Mouse (Mus musculus): ENCODE measurements at regions not wholly inside any gene's neighbourhood (a gene's known extent, or its start where the extent isn't known, plus 50 kb on each side); places are given as distances from the start of the nearest gene placed in this dataset.

DNA sequence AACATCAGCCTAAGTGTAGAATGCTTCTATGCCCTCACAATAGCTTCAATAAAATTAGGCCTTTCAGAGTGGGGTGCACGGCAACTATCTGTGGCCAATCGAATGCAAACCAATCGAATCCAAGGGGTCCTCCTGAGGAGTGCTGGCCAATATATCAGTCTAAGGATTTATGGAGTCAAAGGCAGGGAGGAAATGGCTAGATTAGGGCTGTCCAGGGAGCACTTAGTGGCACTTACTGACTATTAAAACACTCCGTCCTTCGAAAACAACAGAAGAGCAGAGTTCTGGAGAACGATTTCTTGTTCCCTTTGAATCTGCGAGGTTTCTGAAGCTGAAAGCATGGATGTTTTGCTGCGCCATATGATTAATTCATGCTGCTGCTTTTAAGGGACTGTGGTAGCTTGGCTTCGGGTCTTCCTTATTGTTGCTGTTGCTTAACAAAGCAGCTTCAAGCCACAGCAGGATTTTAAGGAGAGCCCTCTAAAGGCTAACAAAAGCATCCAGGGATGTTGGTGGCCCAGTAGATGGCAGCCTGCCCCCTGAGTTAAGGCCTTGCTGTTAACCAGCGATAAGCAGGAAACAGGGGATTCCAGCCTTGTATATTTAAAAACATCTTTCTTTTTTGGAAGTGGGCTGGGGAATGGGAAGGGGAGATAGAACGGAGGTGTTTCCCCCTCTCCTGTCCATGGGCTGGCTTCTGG lies 116.4 kb upstream of the Atp5g3 start:
- Histone ChIP-seq H3K27ac (replicated peaks in 1 of 2; ENCODE audit: control insufficient read depth in 1 of 2, insufficient read depth in 1 of 2, low read depth in 2 of 2, low read length in 2 of 2) (no peak overlapping the region), H3K4me2 (ENCODE audit: low read length) (no peak overlapping the region), H3K36me3 (ENCODE audit: control insufficient read depth, insufficient read depth, low read length) (no peaks in the 10 kb centered on the region), H3K9ac (ENCODE audit: low read length) (no peak overlapping the region), H3K9me3 (ENCODE audit: control insufficient read depth, low read length) (no peaks in the 10 kb centered on the region), H3K4me1 (ENCODE audit: control insufficient read depth in 2 of 2, insufficient read depth in 2 of 2, low read length in 2 of 2) (no peaks in the 10 kb centered on the region), H3K27me3 (ENCODE audit: control insufficient read depth, insufficient read depth, low read length) (no peaks in the 10 kb centered on the region), H3K4me3 (ENCODE audit: control insufficient read depth in 1 of 2, insufficient read depth in 1 of 2, low read depth in 1 of 2, low read length in 2 of 2) (no peak overlapping the region)
- WGBS: 62% methylated on average over 11 of the region's 11 CpGs
- ATAC-seq (ENCODE audit: insufficient number of reproducible peaks, insufficient read depth, low FRiP score, low read depth): no peak

DNA sequence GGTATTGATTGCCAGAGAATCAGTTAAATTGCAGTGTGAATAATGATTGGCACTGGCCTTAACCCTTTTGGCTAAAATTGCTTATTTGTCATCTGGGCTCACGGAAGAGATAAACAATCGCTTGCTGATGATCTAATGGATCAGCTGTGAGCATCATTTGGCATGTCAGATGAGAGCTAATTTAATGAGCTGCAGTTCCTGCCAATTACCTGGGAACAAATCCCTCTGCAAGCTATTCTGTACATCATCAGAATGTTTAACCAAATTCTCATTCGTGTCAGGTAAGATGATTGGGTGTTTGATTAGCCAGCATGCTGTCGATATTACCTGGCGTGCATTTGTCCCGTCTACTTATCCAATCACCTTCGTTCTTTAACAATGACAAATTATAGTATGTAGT lies 104.0 kb upstream of the Atp5g3 start:
- Histone ChIP-seq H3K9ac (ENCODE audit: low read length) (no peak overlapping the region), H3K27ac (replicated peaks in 1 of 2; ENCODE audit: control insufficient read depth in 1 of 2, insufficient read depth in 1 of 2, low read depth in 2 of 2, low read length in 2 of 2) (no peak overlapping the region), H3K4me1 (ENCODE audit: control insufficient read depth in 2 of 2, insufficient read depth in 2 of 2, low read length in 2 of 2) (no peaks in the 10 kb centered on the region), H3K4me3 (ENCODE audit: control insufficient read depth in 1 of 2, insufficient read depth in 1 of 2, low read depth in 1 of 2, low read length in 2 of 2) (no peak overlapping the region), H3K27me3 (ENCODE audit: control insufficient read depth, insufficient read depth, low read length) (0 out of 2 replicates have a peak, but pooled peaks cover 4% of the 10 kb centered on the region), H3K4me2 (ENCODE audit: low read length) (no peak overlapping the region), H3K36me3 (ENCODE audit: control insufficient read depth, insufficient read depth, low read length) (no peaks in the 10 kb centered on the region), H3K9me3 (ENCODE audit: control insufficient read depth, low read length) (peaks cover 11% of the 10 kb centered on the region; the same call in 1 of the 2 replicates)
- ATAC-seq (ENCODE audit: insufficient number of reproducible peaks, insufficient read depth, low FRiP score, low read depth): no peak
- WGBS: 81% methylated on average over 7 of the region's 7 CpGs

DNA sequence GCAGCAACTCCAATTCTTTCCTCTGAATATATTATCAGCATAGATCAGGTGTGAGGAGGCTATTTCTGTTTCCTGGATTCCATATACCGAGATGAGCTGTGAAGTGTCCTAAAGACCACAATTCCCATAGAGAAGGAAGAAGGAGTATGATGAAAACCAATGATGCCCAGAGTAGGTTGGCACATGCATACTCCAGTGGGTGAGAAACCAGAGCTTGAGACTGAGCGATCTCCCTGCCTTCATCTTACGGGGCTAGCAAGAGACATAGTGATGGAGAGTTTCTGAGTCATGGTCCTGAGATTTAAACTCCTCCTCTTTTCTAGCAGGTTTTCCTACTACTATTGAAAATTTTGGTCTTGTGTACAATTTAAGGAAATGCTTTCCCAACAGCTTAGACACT lies 103.1 kb upstream of the Atp5g3 start:
- 81% methylated on average over 3 of the region's 3 CpGs for WGBS

DNA sequence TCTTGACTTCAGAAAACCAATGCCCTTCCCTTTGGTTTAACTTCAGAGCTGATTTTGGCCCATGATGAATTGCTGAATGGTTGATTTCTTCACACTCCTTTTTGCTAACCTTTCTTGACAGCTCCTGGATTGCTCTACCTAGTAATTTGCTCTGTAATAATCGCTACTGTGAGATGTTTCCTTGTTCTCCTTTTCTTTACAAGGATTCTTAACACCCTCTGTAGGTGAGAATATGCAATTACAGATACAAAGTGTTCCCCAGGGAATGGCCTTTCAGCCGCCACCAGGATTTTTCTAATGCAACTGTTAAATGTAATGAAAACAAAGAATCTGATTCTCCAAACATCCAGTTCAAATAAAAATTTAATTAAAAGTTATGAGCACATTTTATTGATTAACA lies 87.4 kb upstream of the Atp5g3 start:
- no peak for ATAC-seq (ENCODE audit: insufficient number of reproducible peaks, insufficient read depth, low FRiP score, low read depth)
- Histone ChIP-seq H3K9ac (ENCODE audit: low read length) (no peak overlapping the region), H3K4me1 (ENCODE audit: control insufficient read depth in 2 of 2, insufficient read depth in 2 of 2, low read length in 2 of 2) (no peaks in the 10 kb centered on the region), H3K4me3 (ENCODE audit: control insufficient read depth in 1 of 2, insufficient read depth in 1 of 2, low read depth in 1 of 2, low read length in 2 of 2) (no peak overlapping the region), H3K27me3 (ENCODE audit: control insufficient read depth, insufficient read depth, low read length) (peaks cover 14% of the 10 kb centered on the region), H3K36me3 (ENCODE audit: control insufficient read depth, insufficient read depth, low read length) (no peaks in the 10 kb centered on the region), H3K4me2 (ENCODE audit: low read length) (no peak overlapping the region), H3K9me3 (ENCODE audit: control insufficient read depth, low read length) (no peaks in the 10 kb centered on the region), H3K27ac (replicated peaks in 1 of 2; ENCODE audit: control insufficient read depth in 1 of 2, insufficient read depth in 1 of 2, low read depth in 2 of 2, low read length in 2 of 2) (no peak overlapping the region)
- 14% methylated on average over 2 of the region's 2 CpGs for WGBS

More for the DNA sequence above, 103.1 kb upstream of the Atp5g3 start:
- peaks cover 12% of the 10 kb centered on the region; the same call in 1 of the 2 replicates for H3K9me3 ChIP-seq (ENCODE audit: control insufficient read depth, low read length)
- H3K27me3 ChIP-seq (ENCODE audit: control insufficient read depth, insufficient read depth, low read length): 0 out of 2 replicates have a peak, but pooled peaks cover 4% of the 10 kb centered on the region
- no peak overlapping the region for H3K9ac ChIP-seq (ENCODE audit: low read length)
- no peaks in the 10 kb centered on the region for H3K36me3 ChIP-seq (ENCODE audit: control insufficient read depth, insufficient read depth, low read length)
- no peak overlapping the region for H3K27ac ChIP-seq (replicated peaks in 1 of 2; ENCODE audit: control insufficient read depth in 1 of 2, insufficient read depth in 1 of 2, low read depth in 2 of 2, low read length in 2 of 2)
- H3K4me3 ChIP-seq (ENCODE audit: control insufficient read depth in 1 of 2, insufficient read depth in 1 of 2, low read depth in 1 of 2, low read length in 2 of 2): no peak overlapping the region
- no peak for ATAC-seq (ENCODE audit: insufficient number of reproducible peaks, insufficient read depth, low FRiP score, low read depth)
- no peak overlapping the region for H3K4me2 ChIP-seq (ENCODE audit: low read length)
- H3K4me1 ChIP-seq (ENCODE audit: control insufficient read depth in 2 of 2, insufficient read depth in 2 of 2, low read length in 2 of 2): no peaks in the 10 kb centered on the region

DNA sequence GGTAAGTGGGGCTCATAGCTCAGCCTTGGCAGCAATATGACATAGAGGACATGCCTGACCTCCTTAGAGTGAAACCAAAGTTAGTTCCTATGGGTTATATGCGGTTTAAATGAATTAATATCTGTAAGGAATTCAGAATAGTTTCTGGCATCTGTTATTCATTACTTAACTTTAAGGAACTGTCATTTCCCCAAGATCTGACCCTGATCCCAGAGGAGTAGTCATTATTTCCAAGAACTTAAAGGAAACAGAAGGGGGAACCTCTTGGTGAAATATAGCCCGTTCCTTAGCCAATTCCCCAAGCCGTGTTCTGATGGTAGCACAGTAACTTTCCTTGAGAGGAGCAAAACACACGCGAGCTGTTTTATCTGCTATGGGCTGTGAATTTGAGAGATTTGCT lies 85.9 kb upstream of the Atp5g3 start:
- Histone ChIP-seq H3K27ac (replicated peaks in 1 of 2; ENCODE audit: control insufficient read depth in 1 of 2, insufficient read depth in 1 of 2, low read depth in 2 of 2, low read length in 2 of 2) (no peak overlapping the region), H3K9me3 (ENCODE audit: control insufficient read depth, low read length) (no peaks in the 10 kb centered on the region), H3K36me3 (ENCODE audit: control insufficient read depth, insufficient read depth, low read length) (no peaks in the 10 kb centered on the region), H3K4me1 (ENCODE audit: control insufficient read depth in 2 of 2, insufficient read depth in 2 of 2, low read length in 2 of 2) (no peaks in the 10 kb centered on the region), H3K27me3 (ENCODE audit: control insufficient read depth, insufficient read depth, low read length) (peaks cover 14% of the 10 kb centered on the region), H3K4me3 (ENCODE audit: control insufficient read depth in 1 of 2, insufficient read depth in 1 of 2, low read depth in 1 of 2, low read length in 2 of 2) (no peak overlapping the region), H3K4me2 (ENCODE audit: low read length) (no peak overlapping the region), H3K9ac (ENCODE audit: low read length) (no peak overlapping the region)
- 58% methylated on average over 5 of the region's 5 CpGs for WGBS
- no peak for ATAC-seq (ENCODE audit: insufficient number of reproducible peaks, insufficient read depth, low FRiP score, low read depth)

DNA sequence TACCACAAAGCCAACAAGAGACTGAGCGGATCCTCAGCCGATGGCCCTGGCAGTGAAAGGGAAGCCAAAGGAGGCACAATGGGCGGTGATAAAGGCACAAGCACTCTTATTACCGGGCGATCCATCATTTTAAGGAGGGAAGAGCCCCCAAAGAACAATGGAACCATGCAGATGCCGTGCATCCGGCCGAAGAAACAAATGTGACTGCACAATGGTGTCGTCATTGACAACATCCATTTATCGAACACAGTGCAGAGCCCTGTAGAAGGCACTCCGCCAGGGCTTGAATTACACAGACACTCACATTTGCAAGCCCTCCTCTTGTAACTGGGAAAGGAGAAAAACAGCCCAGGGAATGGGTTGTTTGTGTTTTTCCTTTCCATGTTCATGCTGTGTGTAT lies 80.7 kb upstream of the Atp5g3 start:
- whole genome bisulfite sequencing: 85% methylated on average over 11 of the region's 11 CpGs
- no peak for ATAC-seq (ENCODE audit: insufficient number of reproducible peaks, insufficient read depth, low FRiP score, low read depth)

DNA sequence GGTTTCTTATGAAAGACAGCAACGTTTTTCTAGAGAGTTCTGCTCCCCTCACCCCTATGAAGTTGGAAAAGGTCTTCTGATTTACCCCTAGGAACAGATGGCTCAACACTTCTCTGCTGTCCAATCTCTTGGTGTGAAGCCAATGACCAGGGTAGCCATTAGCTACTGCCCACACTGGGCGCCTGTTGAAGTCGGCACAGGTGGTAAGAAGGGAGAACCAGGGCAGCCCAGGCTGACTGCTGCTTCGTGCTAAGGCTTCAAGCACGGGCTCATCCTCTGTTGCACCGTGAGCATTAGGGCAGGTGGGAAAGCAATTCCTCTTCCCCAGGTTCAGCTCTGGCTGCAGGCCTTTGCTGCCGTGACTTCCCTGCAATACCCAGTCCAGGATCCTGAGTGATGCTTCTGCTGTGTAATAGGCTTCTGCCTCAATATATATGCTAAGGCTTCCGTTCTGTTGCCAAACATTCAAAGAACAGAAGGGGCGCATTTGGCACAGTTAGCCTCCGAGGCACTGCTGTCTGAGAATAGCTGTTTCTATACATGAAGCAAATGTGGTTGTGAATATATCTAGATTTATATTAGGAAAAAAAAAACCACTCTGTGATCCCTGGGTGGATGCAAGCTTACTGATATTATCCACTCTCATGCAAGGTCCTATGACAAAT lies 76.4 kb upstream of the Atp5g3 start:
- Histone ChIP-seq H3K4me1 (ENCODE audit: control insufficient read depth in 2 of 2, insufficient read depth in 2 of 2, low read length in 2 of 2) (no peaks in the 10 kb centered on the region), H3K36me3 (ENCODE audit: control insufficient read depth, insufficient read depth, low read length) (no peaks in the 10 kb centered on the region), H3K27ac (replicated peaks in 1 of 2; ENCODE audit: control insufficient read depth in 1 of 2, insufficient read depth in 1 of 2, low read depth in 2 of 2, low read length in 2 of 2) (no peak overlapping the region), H3K9ac (ENCODE audit: low read length) (no peak overlapping the region), H3K4me3 (ENCODE audit: control insufficient read depth in 1 of 2, insufficient read depth in 1 of 2, low read depth in 1 of 2, low read length in 2 of 2) (no peak overlapping the region), H3K9me3 (ENCODE audit: control insufficient read depth, low read length) (no peaks in the 10 kb centered on the region), H3K27me3 (ENCODE audit: control insufficient read depth, insufficient read depth, low read length) (no peaks in the 10 kb centered on the region; the same call in 1 of the 2 replicates), H3K4me2 (ENCODE audit: low read length) (no peak overlapping the region)
- no peak for ATAC-seq (ENCODE audit: insufficient number of reproducible peaks, insufficient read depth, low FRiP score, low read depth)
- WGBS: 86% methylated on average over 10 of the region's 10 CpGs

More for the DNA sequence above, 80.7 kb upstream of the Atp5g3 start:
- Histone ChIP-seq H3K4me2 (ENCODE audit: low read length) (no peak overlapping the region), H3K36me3 (ENCODE audit: control insufficient read depth, insufficient read depth, low read length) (no peaks in the 10 kb centered on the region), H3K9me3 (ENCODE audit: control insufficient read depth, low read length) (no peaks in the 10 kb centered on the region), H3K27ac (replicated peaks in 1 of 2; ENCODE audit: control insufficient read depth in 1 of 2, insufficient read depth in 1 of 2, low read depth in 2 of 2, low read length in 2 of 2) (no peak overlapping the region), H3K4me1 (ENCODE audit: control insufficient read depth in 2 of 2, insufficient read depth in 2 of 2, low read length in 2 of 2) (no peaks in the 10 kb centered on the region), H3K9ac (ENCODE audit: low read length) (no peak overlapping the region), H3K4me3 (ENCODE audit: control insufficient read depth in 1 of 2, insufficient read depth in 1 of 2, low read depth in 1 of 2, low read length in 2 of 2) (no peak overlapping the region), H3K27me3 (ENCODE audit: control insufficient read depth, insufficient read depth, low read length) (no peaks in the 10 kb centered on the region; the same call in 1 of the 2 replicates)

Data from heart, embryonic 14.5 days (tissue).